Mouse (Mus musculus): ENCODE measurements at regions not wholly inside any gene's neighbourhood (a gene's known extent, or its start where the extent isn't known, plus 50 kb on each side); places are given as distances from the start of the nearest gene placed in this dataset.

DNA sequence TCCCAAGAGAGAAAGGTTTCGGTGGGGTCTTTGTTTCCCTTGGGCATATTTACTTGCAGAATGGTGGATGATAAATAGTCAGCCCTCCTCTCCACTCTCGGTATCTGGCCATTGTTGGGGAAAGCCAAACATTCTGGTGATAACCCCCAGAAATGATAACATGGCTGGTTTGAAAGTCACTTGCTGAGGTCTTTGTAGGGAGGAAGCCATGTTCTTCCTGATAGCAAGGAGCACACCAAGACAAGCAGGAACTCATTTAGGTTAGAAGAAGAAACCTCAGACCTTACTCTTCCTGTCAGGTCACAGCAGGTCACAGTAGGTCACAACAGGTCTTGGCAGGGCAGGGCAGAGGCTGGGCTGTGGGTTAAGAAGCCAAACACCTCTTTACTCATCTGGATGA is 144.1 kb upstream of the Jun start:
- Histone ChIP-seq H3K4me2 (ENCODE audit: low read length) (no peak overlapping the region), H3K27me3 (replicated peaks; ENCODE audit: control insufficient read depth, insufficient read depth, low read length) (no peaks in the 10 kb centered on the region), H3K27ac (ENCODE audit: low read depth, low read length) (no peak overlapping the region), H3K36me3 (ENCODE audit: control insufficient read depth, insufficient read depth, low read length) (no peaks in the 10 kb centered on the region), H3K9me3 (replicated peaks; ENCODE audit: control insufficient read depth, low read length) (no peaks in the 10 kb centered on the region), H3K4me1 (ENCODE audit: control insufficient read depth, insufficient read depth, low read length) (no peaks in the 10 kb centered on the region), H3K9ac (ENCODE audit: low read length) (no peak overlapping the region), H3K4me3 (ENCODE audit: low read depth, low read length) (no peak overlapping the region)
- ATAC-seq (no peak), DNase-seq (ENCODE audit: low spot score) (no peak)
- 92% methylated on average over 2 of the region's 2 CpGs for WGBS

DNA sequence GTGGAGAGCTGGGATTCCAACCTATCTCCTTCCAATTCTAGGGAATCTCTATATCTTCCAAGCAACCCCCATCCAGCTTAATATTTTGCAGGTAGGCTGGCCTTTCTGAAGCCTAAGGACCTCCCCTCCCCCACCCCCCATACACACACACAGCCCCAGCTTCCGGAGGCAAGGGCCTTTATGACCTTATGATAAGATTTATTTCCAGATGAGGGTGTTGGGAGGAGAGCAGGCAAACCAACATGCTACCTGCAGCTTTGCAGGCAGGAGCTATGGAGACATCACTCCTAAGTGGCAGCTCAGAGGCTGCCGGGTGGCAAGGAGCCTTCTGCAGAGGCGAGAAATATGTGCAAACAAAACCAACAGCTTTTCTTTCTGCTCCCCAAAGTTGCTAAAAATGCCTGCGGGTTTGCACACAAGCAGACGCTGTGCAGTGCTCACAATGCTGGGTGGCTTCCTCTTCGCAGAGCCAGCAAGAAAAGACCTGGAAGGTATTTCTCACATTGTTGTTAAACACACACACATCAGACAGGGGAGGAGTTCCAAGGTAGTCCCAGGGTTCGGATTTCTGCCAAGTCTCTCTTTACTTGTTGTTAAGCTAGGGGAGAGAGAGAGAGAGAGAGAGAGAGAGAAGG is 145.2 kb upstream of the Jun start:
- no peak overlapping the region for H3K27ac ChIP-seq (ENCODE audit: low read depth, low read length)
- no peaks in the 10 kb centered on the region for H3K9me3 ChIP-seq (replicated peaks; ENCODE audit: control insufficient read depth, low read length)
- H3K4me1 ChIP-seq (ENCODE audit: control insufficient read depth, insufficient read depth, low read length) = no peaks in the 10 kb centered on the region
- ATAC-seq (no peak), DNase-seq (ENCODE audit: low spot score) (no peak)
- H3K9ac ChIP-seq (ENCODE audit: low read length) = no peak overlapping the region
- H3K4me3 ChIP-seq (ENCODE audit: low read depth, low read length) = no peak overlapping the region
- H3K36me3 ChIP-seq (ENCODE audit: control insufficient read depth, insufficient read depth, low read length) = no peaks in the 10 kb centered on the region
- H3K27me3 ChIP-seq (replicated peaks; ENCODE audit: control insufficient read depth, insufficient read depth, low read length) = no peaks in the 10 kb centered on the region
- no peak overlapping the region for H3K4me2 ChIP-seq (ENCODE audit: low read length)
- 66% methylated on average over 7 of the region's 7 CpGs for WGBS

DNA sequence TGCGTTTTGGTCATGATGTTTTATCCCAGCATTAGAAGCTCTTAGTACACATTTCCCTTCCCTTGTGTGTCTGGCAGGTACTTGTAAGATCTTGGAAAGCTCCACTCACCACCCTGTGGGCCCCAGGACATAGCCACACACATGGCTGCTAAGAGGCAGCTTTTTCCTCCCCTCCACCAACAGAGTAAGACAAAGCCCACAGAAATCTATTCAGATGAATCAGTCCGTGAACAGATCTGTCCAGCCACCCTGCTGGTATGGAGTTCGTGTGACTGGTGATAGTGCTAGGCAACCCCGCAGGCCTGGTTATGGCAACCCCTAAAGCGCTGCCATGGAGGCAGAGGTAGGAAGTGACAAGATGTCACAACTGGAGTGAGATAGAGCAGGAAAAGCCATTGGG is 147.4 kb upstream of the Jun start:
- H3K4me1 ChIP-seq (ENCODE audit: control insufficient read depth, insufficient read depth, low read length) = no peaks in the 10 kb centered on the region
- no peaks in the 10 kb centered on the region for H3K9me3 ChIP-seq (replicated peaks; ENCODE audit: control insufficient read depth, low read length)
- no peaks in the 10 kb centered on the region for H3K27me3 ChIP-seq (replicated peaks; ENCODE audit: control insufficient read depth, insufficient read depth, low read length)
- WGBS = 23% methylated on average over 5 of the region's 5 CpGs
- H3K4me2 ChIP-seq (ENCODE audit: low read length) = no peak overlapping the region
- DNase-seq (ENCODE audit: low spot score) = peak; percentile 46
- ATAC-seq = peak; percentile 60
- H3K36me3 ChIP-seq (ENCODE audit: control insufficient read depth, insufficient read depth, low read length) = no peaks in the 10 kb centered on the region
- no peak overlapping the region for H3K27ac ChIP-seq (ENCODE audit: low read depth, low read length)
- no peak overlapping the region for H3K4me3 ChIP-seq (ENCODE audit: low read depth, low read length)
- no peak overlapping the region for H3K9ac ChIP-seq (ENCODE audit: low read length)

DNA sequence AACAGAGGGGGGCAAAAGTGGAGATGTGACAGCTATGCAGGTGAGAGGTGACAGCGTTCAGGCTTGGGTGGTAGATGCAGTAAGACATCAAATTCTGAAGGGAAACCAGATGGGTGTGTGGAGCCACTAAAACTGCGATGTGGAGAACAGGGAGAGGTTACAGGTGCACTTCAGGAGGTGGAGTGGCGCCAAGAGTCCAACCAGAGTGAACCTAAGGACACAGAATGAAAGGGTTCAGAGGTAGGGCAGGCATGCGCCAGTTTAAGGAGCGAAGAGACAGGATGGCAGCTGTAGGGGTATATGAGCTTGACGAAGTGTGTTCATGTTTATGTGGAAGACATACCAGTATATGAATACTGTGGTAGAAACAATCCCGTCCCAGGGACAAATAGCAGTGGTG is 148.1 kb upstream of the Jun start:
- 96% methylated on average over 7 of the region's 7 CpGs for WGBS
- Histone ChIP-seq H3K27me3 (replicated peaks; ENCODE audit: control insufficient read depth, insufficient read depth, low read length) (no peaks in the 10 kb centered on the region), H3K36me3 (ENCODE audit: control insufficient read depth, insufficient read depth, low read length) (no peaks in the 10 kb centered on the region), H3K9me3 (replicated peaks; ENCODE audit: control insufficient read depth, low read length) (no peaks in the 10 kb centered on the region), H3K4me3 (ENCODE audit: low read depth, low read length) (no peak overlapping the region), H3K9ac (ENCODE audit: low read length) (no peak overlapping the region), H3K4me2 (ENCODE audit: low read length) (no peak overlapping the region), H3K27ac (ENCODE audit: low read depth, low read length) (no peak overlapping the region), H3K4me1 (ENCODE audit: control insufficient read depth, insufficient read depth, low read length) (no peaks in the 10 kb centered on the region)
- ATAC-seq (no peak), DNase-seq (ENCODE audit: low spot score) (no peak)

DNA sequence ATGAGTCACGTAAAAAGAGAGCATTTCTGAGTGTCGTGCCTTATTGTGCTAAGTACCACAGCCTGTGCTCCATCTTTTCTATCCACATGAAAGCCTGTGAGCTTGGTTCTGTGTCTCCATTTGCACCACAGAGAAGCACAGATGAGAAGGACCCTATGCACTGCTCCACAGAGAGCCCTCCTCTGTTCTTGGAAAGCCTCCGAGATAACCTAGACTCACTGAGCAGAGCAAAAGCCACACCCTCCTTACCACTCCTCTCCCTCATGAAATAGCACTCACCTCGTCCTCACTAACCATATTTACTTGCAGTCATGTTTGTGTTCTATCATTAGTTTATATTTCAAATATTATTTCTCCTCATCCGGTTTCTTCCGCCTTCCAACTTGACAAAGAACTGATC is 150.5 kb upstream of the Jun start:
- 77% methylated on average over 6 of the region's 6 CpGs for WGBS
- Histone ChIP-seq H3K9me3 (replicated peaks; ENCODE audit: control insufficient read depth, low read length) (no peaks in the 10 kb centered on the region), H3K9ac (ENCODE audit: low read length) (no peak overlapping the region)

DNA sequence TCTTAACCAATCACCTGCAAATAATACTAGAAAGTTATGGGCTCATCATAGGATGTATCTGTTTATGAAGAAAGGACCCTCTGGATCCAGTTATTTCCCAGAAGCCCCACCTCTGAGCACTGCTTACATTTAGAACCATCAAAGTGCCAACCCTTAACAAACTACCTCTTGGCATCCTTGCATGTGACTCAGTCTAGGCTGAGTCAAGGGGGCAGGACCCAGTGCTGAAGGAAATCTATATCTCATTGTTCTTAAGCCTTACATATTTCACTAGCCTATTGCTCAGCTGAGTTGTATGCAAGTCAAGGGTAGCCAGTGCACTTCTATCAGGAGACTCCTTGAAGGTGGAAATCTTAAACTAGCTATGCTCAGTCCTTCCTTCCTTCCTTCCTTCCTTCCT is 151.6 kb upstream of the Jun start:
- H3K9ac ChIP-seq (ENCODE audit: low read length) = no peak overlapping the region
- H3K27me3 ChIP-seq (replicated peaks; ENCODE audit: control insufficient read depth, insufficient read depth, low read length) = no peaks in the 10 kb centered on the region
- no peak overlapping the region for H3K4me3 ChIP-seq (ENCODE audit: low read depth, low read length)
- no peak overlapping the region for H3K4me2 ChIP-seq (ENCODE audit: low read length)
- H3K4me1 ChIP-seq (ENCODE audit: control insufficient read depth, insufficient read depth, low read length) = no peaks in the 10 kb centered on the region
- DNase-seq (ENCODE audit: low spot score) = no peak
- no peaks in the 10 kb centered on the region for H3K36me3 ChIP-seq (ENCODE audit: control insufficient read depth, insufficient read depth, low read length)
- no peaks in the 10 kb centered on the region for H3K9me3 ChIP-seq (replicated peaks; ENCODE audit: control insufficient read depth, low read length)
- no peak overlapping the region for H3K27ac ChIP-seq (ENCODE audit: low read depth, low read length)
- no peak for ATAC-seq

More for the DNA sequence above, 150.5 kb upstream of the Jun start:
- H3K27ac ChIP-seq (ENCODE audit: low read depth, low read length) = no peak overlapping the region
- H3K4me2 ChIP-seq (ENCODE audit: low read length) = no peak overlapping the region
- DNase-seq (ENCODE audit: low spot score) = no peak
- no peaks in the 10 kb centered on the region for H3K4me1 ChIP-seq (ENCODE audit: control insufficient read depth, insufficient read depth, low read length)
- ATAC-seq = no peak
- H3K27me3 ChIP-seq (replicated peaks; ENCODE audit: control insufficient read depth, insufficient read depth, low read length) = no peaks in the 10 kb centered on the region
- H3K36me3 ChIP-seq (ENCODE audit: control insufficient read depth, insufficient read depth, low read length) = no peaks in the 10 kb centered on the region
- no peak overlapping the region for H3K4me3 ChIP-seq (ENCODE audit: low read depth, low read length)

DNA sequence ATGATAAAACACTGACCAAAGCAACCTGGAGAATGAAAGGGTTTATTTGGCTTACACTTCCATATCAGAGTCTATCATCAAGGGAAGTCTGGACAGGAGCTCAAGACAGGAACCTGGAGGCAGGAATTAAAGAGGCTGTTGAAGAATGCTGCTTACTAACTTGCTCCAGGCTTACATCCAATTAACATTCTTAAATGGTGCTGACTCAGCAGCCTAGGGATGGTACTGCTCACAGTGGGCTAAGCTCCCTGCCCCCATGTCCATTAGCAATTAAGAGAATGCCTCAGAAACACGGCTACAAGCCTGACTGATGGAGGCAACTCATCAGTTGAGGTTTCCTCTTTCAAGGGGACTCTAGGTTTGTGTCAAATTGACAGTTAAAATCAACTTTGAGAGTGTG is 153.3 kb upstream of the Jun start:
- no peaks in the 10 kb centered on the region for H3K27me3 ChIP-seq (replicated peaks; ENCODE audit: control insufficient read depth, insufficient read depth, low read length)
- H3K4me3 ChIP-seq (ENCODE audit: low read depth, low read length) = no peak overlapping the region
- H3K9me3 ChIP-seq (replicated peaks; ENCODE audit: control insufficient read depth, low read length) = no peaks in the 10 kb centered on the region
- no peak overlapping the region for H3K4me2 ChIP-seq (ENCODE audit: low read length)
- 63% methylated on average over 1 of the region's 1 CpGs for WGBS
- DNase-seq (ENCODE audit: low spot score) = no peak
- no peak overlapping the region for H3K27ac ChIP-seq (ENCODE audit: low read depth, low read length)
- ATAC-seq = no peak
- no peaks in the 10 kb centered on the region for H3K36me3 ChIP-seq (ENCODE audit: control insufficient read depth, insufficient read depth, low read length)
- H3K4me1 ChIP-seq (ENCODE audit: control insufficient read depth, insufficient read depth, low read length) = no peaks in the 10 kb centered on the region
- no peak overlapping the region for H3K9ac ChIP-seq (ENCODE audit: low read length)

DNA sequence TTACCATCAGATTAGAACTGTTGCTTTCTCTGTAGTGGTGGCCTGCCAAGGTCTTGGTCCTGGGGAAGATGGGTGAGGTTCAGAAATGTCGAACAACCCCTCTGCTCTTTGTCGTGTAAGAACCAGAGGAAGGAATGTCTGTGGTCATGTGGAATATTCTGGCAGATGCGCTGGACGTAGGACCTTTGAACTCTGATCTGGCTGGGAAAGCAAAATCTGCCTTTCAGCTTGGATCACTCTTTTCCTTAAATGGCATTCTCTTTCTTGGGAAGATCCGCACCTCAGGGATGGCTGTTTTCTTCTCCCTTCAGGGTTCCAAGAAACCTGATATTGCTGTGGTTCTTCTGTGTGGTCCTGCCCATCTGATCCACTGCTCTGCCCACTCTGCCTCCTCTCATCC is 155.8 kb upstream of the Jun start:
- H3K4me1 ChIP-seq (ENCODE audit: control insufficient read depth, insufficient read depth, low read length) = no peaks in the 10 kb centered on the region
- no peak overlapping the region for H3K4me3 ChIP-seq (ENCODE audit: low read depth, low read length)
- ATAC-seq (no peak), DNase-seq (ENCODE audit: low spot score) (no peak)
- no peaks in the 10 kb centered on the region for H3K9me3 ChIP-seq (replicated peaks; ENCODE audit: control insufficient read depth, low read length)
- H3K27me3 ChIP-seq (replicated peaks; ENCODE audit: control insufficient read depth, insufficient read depth, low read length) = no peaks in the 10 kb centered on the region
- H3K36me3 ChIP-seq (ENCODE audit: control insufficient read depth, insufficient read depth, low read length) = no peaks in the 10 kb centered on the region
- 90% methylated on average over 5 of the region's 5 CpGs for WGBS
- no peak overlapping the region for H3K4me2 ChIP-seq (ENCODE audit: low read length)
- no peak overlapping the region for H3K9ac ChIP-seq (ENCODE audit: low read length)
- H3K27ac ChIP-seq (ENCODE audit: low read depth, low read length) = no peak overlapping the region

DNA sequence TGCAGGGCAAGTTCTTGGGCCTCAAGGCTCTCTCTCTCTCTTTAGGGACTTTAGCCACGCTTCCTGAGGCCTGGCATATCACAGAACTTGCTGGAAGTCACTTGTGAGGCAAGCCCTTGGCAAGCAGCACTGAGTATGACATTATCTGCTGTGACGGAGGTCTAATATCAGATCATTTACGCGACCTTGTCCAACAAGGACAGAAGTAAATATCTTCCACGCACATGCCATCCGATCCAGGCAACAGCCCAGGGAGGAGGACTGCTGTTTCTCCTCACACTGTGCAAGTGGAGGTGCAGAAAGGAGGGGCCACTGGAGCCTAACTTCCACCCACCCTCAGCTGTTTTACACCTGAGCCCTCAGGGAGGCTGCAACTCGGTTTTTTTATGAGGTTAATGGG is 156.8 kb upstream of the Jun start:
- Histone ChIP-seq H3K36me3 (ENCODE audit: control insufficient read depth, insufficient read depth, low read length) (no peaks in the 10 kb centered on the region), H3K27ac (ENCODE audit: low read depth, low read length) (no peak overlapping the region), H3K4me3 (ENCODE audit: low read depth, low read length) (no peak overlapping the region), H3K9ac (ENCODE audit: low read length) (no peak overlapping the region), H3K4me2 (ENCODE audit: low read length) (no peak overlapping the region), H3K27me3 (replicated peaks; ENCODE audit: control insufficient read depth, insufficient read depth, low read length) (no peaks in the 10 kb centered on the region), H3K4me1 (ENCODE audit: control insufficient read depth, insufficient read depth, low read length) (no peaks in the 10 kb centered on the region), H3K9me3 (replicated peaks; ENCODE audit: control insufficient read depth, low read length) (no peaks in the 10 kb centered on the region)
- 91% methylated on average over 7 of the region's 7 CpGs for WGBS
- no peak for ATAC-seq
- no peak for DNase-seq (ENCODE audit: low spot score)
